ENCODE assay signal across 8 mouse cellular contexts in genomic region chr11:104469371-104469835, GRCm38 (mm10). TPM values are rescaled to one million over a fixed set of nuclear protein-coding genes. Genes with fewer than 3 reads are reported as not detected.
DNase-seq lines count a peak whose midpoint lies in the region; ATAC-seq lines count a peak whose summit lies in the region.

No protein-coding gene starts in this region.

- H3K4me3 ChIP-seq in heart, embryonic 10.5 days = peak overlapping the region; percentile 87
- H3K4me3 ChIP-seq in kidney, embryonic 15.5 days (replicated peaks) = peak overlapping the region; percentile 97

- ATAC-seq in erythroblast, adult 5-6 weeks (replicated peaks; ENCODE audit: low FRiP score, poor library complexity, severe bottlenecking) = peak; percentile 96
- ATAC-seq in kidney, embryonic 15.5 days (replicated peaks; ENCODE audit: low FRiP score) = peak; percentile 100
- peak; percentile 99 for ATAC-seq in monocyte, adult 5-6 weeks (replicated peaks; ENCODE audit: insufficient number of reproducible peaks, low FRiP score, low TSS enrichment, poor library complexity, severe bottlenecking)

- H3K4me2 ChIP-seq in kidney, embryonic 15.5 days = peak overlapping the region; percentile 75

- H3K27ac ChIP-seq in heart, embryonic 10.5 days = peak overlapping the region; percentile 98
- H3K27ac ChIP-seq in kidney, embryonic 15.5 days = peak overlapping the region; percentile 66; the same call in 1 of the 2 replicates

- H3K4me1 ChIP-seq in heart, embryonic 10.5 days = 0 out of 2 replicates have a peak, but pooled peaks cover 10% of the 10 kb centered on the region
- H3K4me1 ChIP-seq in kidney, embryonic 15.5 days = peaks cover 14% of the 10 kb centered on the region

- H3K9ac ChIP-seq in kidney, embryonic 15.5 days = peak overlapping the region; percentile 96

- WGBS in heart, embryonic 10.5 days = 1% methylated on average over 19 of the region's 19 CpGs
- under 1% methylated on average over 17 of the region's 19 CpGs for WGBS in kidney, embryonic 15.5 days

- H3K27me3 ChIP-seq in heart, embryonic 10.5 days (ENCODE audit: insufficient read depth, poor library complexity, severe bottlenecking) = no peaks in the 10 kb centered on the region
- no peaks in the 10 kb centered on the region for H3K27me3 ChIP-seq in kidney, embryonic 15.5 days

- peaks cover 15% of the 10 kb centered on the region for H3K36me3 ChIP-seq in heart, embryonic 10.5 days
- peaks cover 10% of the 10 kb centered on the region for H3K36me3 ChIP-seq in kidney, embryonic 15.5 days

- no peaks in the 10 kb centered on the region for H3K9me3 ChIP-seq in heart, embryonic 10.5 days
- H3K9me3 ChIP-seq in kidney, embryonic 15.5 days (replicated peaks) = no peaks in the 10 kb centered on the region

- DNase-seq in B cell, adult 2 months = peak; percentile 88
- DNase-seq in brain, adult 2 months (ENCODE audit: low read depth, low spot score) = peak; percentile 98
- DNase-seq in heart, embryonic 10.5 days (ENCODE audit: low spot score) = peak; percentile 97
- DNase-seq in liver = peak; percentile 94
- peak; percentile 87 to 94 for DNase-seq in spleen, postnatal 4 days (ENCODE audit: low spot score in 2 of 2)

RNA-seq across cellular contexts. Expression of gene Kansl1, which starts 0.7 kb away (rescaled TPM):
- total RNA-seq in erythroblast, adult 5-6 weeks (2015; ENCODE audit: low replicate concordance) = 20.8 and 25.1 TPM in 2 replicates
- 20.6 TPM in 2 replicates for total RNA-seq in erythroblast, adult 5-6 weeks (2017; ENCODE audit: low replicate concordance)
- 15.3 and 19.3 TPM in 2 replicates for polyA plus RNA-seq in heart, embryonic 10.5 days (2016; fragmentation: Nextera tagmentation; extraction: Ambion mirVana)
- 22.8 and 23.0 TPM in 2 replicates for polyA plus RNA-seq in kidney, embryonic 15.5 days (2015; fragmentation: Nextera tagmentation; extraction: Ambion mirVana)
- total RNA-seq in monocyte, adult 5-6 weeks (2017) = 46.2 to 72.5 TPM (median 48.9 TPM) in 3 replicates

Comparison
In these comparisons a context has a peak if more than half of its experiments do, and no peak if none do; other contexts are left out.
1. Peak in every context shown above with its lines: DNase-seq, ATAC-seq, H3K4me3 ChIP-seq and H3K27ac ChIP-seq.